Mouse (Mus musculus) limb, embryonic 14.5 days (tissue): ENCODE measurements at regions not wholly inside any gene's neighbourhood (a gene's known extent, or its start where the extent isn't known, plus 50 kb on each side); places are given as distances from the start of the nearest gene placed in this dataset.
"Not testable (repeated sequence)": the region's sequence is repeated elsewhere in the genome, so short reads cannot be mapped to it uniquely, and the experiment has no call there.

Experiments
- ATAC-seq: fragments of 200-750 bp; cut with Nextera tagmentation; 2 replicates; pipeline ENCODE4 v1.8.0; 2017; ENCODE audit warnings: low read depth, moderate number of reproducible peaks, moderate TSS enrichment; ENCODE audit not compliant: low FRiP score
- DNase-seq: peaks from one replicate; pipeline ENCODE4 v3.0.0-alpha.2; 2015; ENCODE audit warnings: low spot score
- H3K27ac ChIP-seq: fragments of 300-500 bp; sonication (generic); replicated peaks from 2 replicates; pipeline ENCODE4 v1.5.1; 2014; ENCODE audit warnings: low read depth, mild to moderate bottlenecking, low read length, moderate library complexity, mixed read lengths
- H3K27me3 ChIP-seq: fragments of 300-500 bp; sonication (generic); 2 replicates; pipeline ENCODE4 v1.6.1; 2014; ENCODE audit warnings: low read length, mixed read lengths; ENCODE audit not compliant: control insufficient read depth, insufficient read depth
- H3K36me3 ChIP-seq: fragments of 300-500 bp; sonication (generic); 2 replicates; pipeline ENCODE4 v1.6.1; 2014; ENCODE audit warnings: mild to moderate bottlenecking, low read length, moderate library complexity, mixed read lengths; ENCODE audit not compliant: control insufficient read depth, insufficient read depth
- H3K4me1 ChIP-seq: fragments of 300-500 bp; sonication (generic); 2 replicates; pipeline ENCODE4 v1.6.1; 2014; ENCODE audit warnings: antibody characterized with exemption, low read length, mixed read lengths; ENCODE audit not compliant: control insufficient read depth, insufficient read depth
- H3K4me2 ChIP-seq: fragments of 300-500 bp; sonication (generic); replicated peaks from 2 replicates; pipeline ENCODE4 v1.6.1; 2014; ENCODE audit warnings: low read depth, mild to moderate bottlenecking, low read length, moderate library complexity; ENCODE audit not compliant: severe bottlenecking
- H3K4me3 ChIP-seq: fragments of 300-500 bp; sonication (generic); replicated peaks from 2 replicates; pipeline ENCODE4 v1.5.1; 2014; ENCODE audit warnings: low read length
- H3K9ac ChIP-seq: fragments of 300-500 bp; sonication (generic); 2 replicates; pipeline ENCODE4 v1.6.1; 2014; ENCODE audit warnings: mild to moderate bottlenecking, low read depth, low read length, moderate library complexity; ENCODE audit not compliant: severe bottlenecking
- H3K9me3 ChIP-seq: fragments of 300-500 bp; sonication (generic); 2 replicates; pipeline ENCODE4 v1.6.1; 2016; ENCODE audit warnings: low read length; ENCODE audit not compliant: control insufficient read depth
- POLR2A ChIP-seq: fragments of 200-500 bp; IDR thresholded peaks from 2 replicates; pipeline ENCODE4 v1.8.0; 2012; ENCODE audit warnings: inconsistent platforms, mild to moderate bottlenecking, moderate library complexity, borderline replicate concordance; ENCODE audit not compliant: insufficient read depth, insufficient read length; ENCODE audit errors: extremely low read depth
- WGBS: fragments of 180-500 bp; shearing (Covaris S2); extraction: QIAGEN DNeasy Blood & Tissue Kit; methylation state at CpG from one replicate; pipeline ENCODE4 v1.1.7; 2014; 5-methylcytosine and 5-hydroxymethylcytosine counted together

DNA sequence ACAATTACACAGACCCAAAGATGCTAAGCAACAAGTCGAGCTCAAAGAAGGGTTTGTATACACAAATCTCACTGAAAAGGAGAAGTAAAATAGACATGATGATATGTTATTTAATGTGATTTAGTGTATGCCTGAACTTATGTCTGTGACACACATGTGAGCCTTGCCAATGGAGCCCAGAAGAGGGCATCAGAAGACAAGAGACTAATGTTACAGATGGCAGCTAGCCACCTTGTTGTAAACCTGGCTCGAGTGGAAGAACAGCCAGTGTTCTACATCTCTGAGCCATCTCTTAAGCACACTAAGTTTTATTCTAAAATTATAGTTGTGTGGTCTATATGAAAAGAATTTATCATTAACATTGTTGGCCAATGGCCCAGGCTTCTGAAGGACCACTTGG is 943.7 kb upstream of the Prmt6 start:
- no peak for ATAC-seq
- Histone ChIP-seq H3K9me3 (no peaks in the 10 kb centered on the region), H3K4me3 (no peak overlapping the region), H3K4me1 (no peaks in the 10 kb centered on the region), H3K36me3 (no peaks in the 10 kb centered on the region), H3K9ac (no peak overlapping the region), H3K27me3 (no peaks in the 10 kb centered on the region), H3K27ac (no peak overlapping the region), H3K4me2 (no peak overlapping the region)
- 63% methylated on average over 2 of the region's 2 CpGs for WGBS
- no peak for TF ChIP-seq POLR2A
- DNase-seq = no peak

DNA sequence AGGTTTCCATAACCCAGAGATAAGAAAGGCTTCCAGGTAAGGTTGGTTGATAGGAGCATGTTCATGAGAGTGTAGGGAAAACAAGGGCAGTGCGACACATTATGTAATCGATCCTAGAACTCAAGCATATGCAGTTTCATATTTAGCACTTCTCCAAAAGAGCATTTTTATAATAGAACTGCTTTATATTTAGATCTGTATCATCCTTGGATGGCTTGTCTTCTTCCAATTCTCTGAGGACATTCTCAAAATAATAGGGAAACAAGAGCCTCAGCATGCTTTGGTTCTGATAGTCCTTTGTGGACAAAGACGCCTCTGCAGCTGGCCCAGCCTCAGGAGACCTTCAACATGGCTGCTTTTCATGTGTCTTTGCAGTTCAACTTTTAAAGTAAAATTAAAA is 915.9 kb upstream of the Prmt6 start:
- no peak for TF ChIP-seq POLR2A
- Histone ChIP-seq H3K4me2 (no peak overlapping the region), H3K27me3 (no peaks in the 10 kb centered on the region), H3K4me1 (no peaks in the 10 kb centered on the region), H3K36me3 (no peaks in the 10 kb centered on the region), H3K9ac (no peak overlapping the region), H3K9me3 (no peaks in the 10 kb centered on the region), H3K4me3 (no peak overlapping the region), H3K27ac (no peak overlapping the region)
- DNase-seq (no peak), ATAC-seq (no peak)
- 93% methylated on average over 3 of the region's 3 CpGs for WGBS

GRCm38 (mm10) chr3:111141196-111141595 is 890.4 kb upstream of the Prmt6 start:
- H3K9me3 ChIP-seq, H3K27ac ChIP-seq, H3K4me3 ChIP-seq, H3K9ac ChIP-seq, H3K4me1 ChIP-seq, DNase-seq, H3K27me3 ChIP-seq, ATAC-seq, H3K4me2 ChIP-seq, H3K36me3 ChIP-seq: not testable (repeated sequence)
- 82% methylated on average over 1 of the region's 1 CpGs for WGBS

DNA sequence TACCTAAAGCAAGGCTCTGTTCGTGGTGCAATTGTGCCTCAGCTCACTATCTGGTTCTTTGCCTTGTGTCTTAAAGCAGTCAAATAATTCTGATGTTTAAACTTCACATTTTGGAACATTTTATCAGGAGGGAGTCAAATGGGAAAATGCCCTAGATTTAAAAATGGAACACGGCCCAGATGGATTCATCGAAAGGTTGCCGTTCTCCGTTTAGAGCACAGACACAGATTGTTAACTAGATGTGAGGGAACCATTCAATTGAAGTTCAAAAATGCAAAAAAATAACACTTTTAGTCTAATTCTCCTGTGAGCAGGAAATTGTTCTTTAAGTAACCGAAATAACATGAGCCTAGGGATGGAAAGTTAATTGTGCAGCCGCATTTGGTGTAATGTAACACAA is 858.2 kb upstream of the Prmt6 start:
- Histone ChIP-seq H3K9ac (no peak overlapping the region), H3K27ac (no peak overlapping the region), H3K27me3 (no peaks in the 10 kb centered on the region), H3K36me3 (no peaks in the 10 kb centered on the region), H3K4me1 (no peaks in the 10 kb centered on the region), H3K4me2 (no peak overlapping the region), H3K4me3 (no peak overlapping the region), H3K9me3 (no peaks in the 10 kb centered on the region)
- DNase-seq (no peak), ATAC-seq (no peak)
- no peak for TF ChIP-seq POLR2A
- WGBS = 86% methylated on average over 7 of the region's 7 CpGs

- Histone ChIP-seq H3K27ac (no peak overlapping the region), H3K9ac (no peak overlapping the region), H3K4me3 (no peak overlapping the region), H3K27me3 (no peaks in the 10 kb centered on the region), H3K4me2 (no peak overlapping the region), H3K36me3 (no peaks in the 10 kb centered on the region), H3K9me3 (no peaks in the 10 kb centered on the region), H3K4me1 (no peaks in the 10 kb centered on the region)
- ATAC-seq (no peak), DNase-seq (no peak)
- no peak for TF ChIP-seq POLR2A
- 63% methylated on average over 1 of the region's 1 CpGs for WGBS
Measured at GRCm38 (mm10) chr3:111102646-111103045, 851.8 kb upstream of the Prmt6 start.

- Histone ChIP-seq H3K9me3 (no peaks in the 10 kb centered on the region), H3K4me1 (peaks cover 5% of the 10 kb centered on the region; the same call in 1 of the 2 replicates), H3K27me3 (no peaks in the 10 kb centered on the region), H3K4me2 (no peak overlapping the region), H3K27ac (no peak overlapping the region), H3K36me3 (no peaks in the 10 kb centered on the region), H3K4me3 (no peak overlapping the region), H3K9ac (no peak overlapping the region)
- WGBS = 12% methylated on average over 1 of the region's 1 CpGs
- no peak for TF ChIP-seq POLR2A
- DNase-seq = peak; percentile 16
- no peak for ATAC-seq
Measured at GRCm38 (mm10) chr3:111074311-111074710, 823.5 kb upstream of the Prmt6 start.
